Mouse (Mus musculus) retina, embryonic 14.5 days (tissue): ENCODE results near the gene Il2rg.

Experiments used
- DNase-seq: peaks from one replicate; pipeline ENCODE4 v3.0.0-alpha.2; 2015; ENCODE audit warnings: low spot score

Gene Il2rg

GRCm38 (mm10) chrX:101260441-101261325 is 7.4 kb downstream of the Il2rg start:
- DNase-seq = peak; percentile 56

- DNase-seq = no peak
Observed at GRCm38 (mm10) chrX:101256603-101257002, 11.5 kb downstream of the Il2rg start.

- DNase-seq = peak; percentile 7
Observed at GRCm38 (mm10) chrX:101254740-101255139, 13.3 kb downstream of the Il2rg start.

GRCm38 (mm10) chrX:101253952-101254729 is 13.9 kb downstream of the Il2rg start, which contains the start of gene Foxo4:
TSS of gene Foxo4 (plus strand) at chrX:101254528.
- DNase-seq = peak; percentile 86

GRCm38 (mm10) chrX:101245011-101245410 is 23.0 kb downstream of the Il2rg start:
- no peak for DNase-seq

GRCm38 (mm10) chrX:101222796-101223162 is 45.3 kb downstream of the Il2rg start:
- DNase-seq = no peak

- DNase-seq = peak; percentile 89
Observed at GRCm38 (mm10) chrX:101221834-101222795, 45.9 kb downstream of the Il2rg start, which contains the start of gene Snx12. TSS of gene Snx12 (minus strand) at chrX:101222563.
